Mouse (Mus musculus): ENCODE results near the gene Cep41. TPM values are rescaled to one million over a fixed set of nuclear protein-coding genes. Genes with fewer than 3 reads are reported as not detected.
A peak's percentile ranks its signal among the peaks of the same experiment; 100 is the strongest.

Cep41 gene
- polyA plus RNA-seq, 1 experiment from 2014 or later = 24.1 TPM

GRCm38 (mm10) chr6:30734988-30735727 is 41.6 kb upstream of the Cep41 start:
- DNase-seq (ENCODE audit: low spot score) (no peak), ATAC-seq (replicated peaks; ENCODE audit: low FRiP score) (0 out of 2 replicates have a peak, but pooled peaks have one; percentile 1)
- peaks cover 4% of the 10 kb centered on the region; the same call in 1 of the 2 replicates for H3K4me1 ChIP-seq (replicated peaks; ENCODE audit: control insufficient read depth, insufficient read depth, low read length)

GRCm38 (mm10) chr6:30734465-30734864 is 40.9 kb upstream of the Cep41 start:
- no peak for DNase-seq (ENCODE audit: low spot score)
- H3K4me1 ChIP-seq (replicated peaks; ENCODE audit: control insufficient read depth, insufficient read depth, low read length) = peaks cover 7% of the 10 kb centered on the region; the same call in 1 of the 2 replicates
- no peak overlapping the region for H3K4me3 ChIP-seq (ENCODE audit: low read depth, low read length)
- H3K4me2 ChIP-seq (ENCODE audit: low read depth, low read length, severe bottlenecking) = peak overlapping the region; percentile 52; the same call in 1 of the 2 replicates
- H3K27ac ChIP-seq (ENCODE audit: low read depth, low read length) = peak overlapping the region; percentile 95
- ATAC-seq (replicated peaks; ENCODE audit: low FRiP score) = no peak
- H3K36me3 ChIP-seq (ENCODE audit: control insufficient read depth, insufficient read depth, low read length) = no peaks in the 10 kb centered on the region
- 65% methylated on average over 6 of the region's 6 CpGs for WGBS
- peak overlapping the region; percentile 67; the same call in 1 of the 2 replicates for H3K9ac ChIP-seq (ENCODE audit: low read length)
- H3K27me3 ChIP-seq (ENCODE audit: control insufficient read depth, insufficient read depth, low read length) = no peaks in the 10 kb centered on the region
- peaks cover 29% of the 10 kb centered on the region for H3K9me3 ChIP-seq (ENCODE audit: control insufficient read depth, low read length)

More at GRCm38 (mm10) chr6:30734988-30735727, 41.6 kb upstream of the Cep41 start:
- H3K4me3 ChIP-seq (ENCODE audit: low read depth, low read length) = peak overlapping the region; percentile 11
- H3K27me3 ChIP-seq (ENCODE audit: control insufficient read depth, insufficient read depth, low read length) = no peaks in the 10 kb centered on the region
- 53% methylated on average over 22 of the region's 22 CpGs for WGBS
- peak overlapping the region; percentile 52 for H3K4me2 ChIP-seq (ENCODE audit: low read depth, low read length, severe bottlenecking)
- no peaks in the 10 kb centered on the region; the same call in 1 of the 2 replicates for H3K36me3 ChIP-seq (ENCODE audit: control insufficient read depth, insufficient read depth, low read length)
- H3K27ac ChIP-seq (ENCODE audit: low read depth, low read length) = peak overlapping the region; percentile 95
- H3K9me3 ChIP-seq (ENCODE audit: control insufficient read depth, low read length) = peaks cover 33% of the 10 kb centered on the region
- H3K9ac ChIP-seq (ENCODE audit: low read length) = peak overlapping the region; percentile 67

GRCm38 (mm10) chr6:30732571-30733130 is 39.1 kb upstream of the Cep41 start:
- DNase-seq (ENCODE audit: low spot score) = no peak
- H3K4me2 ChIP-seq (ENCODE audit: low read depth, low read length, severe bottlenecking) = peak overlapping the region; percentile 18; the same call in 1 of the 2 replicates
- no peaks in the 10 kb centered on the region for H3K36me3 ChIP-seq (ENCODE audit: control insufficient read depth, insufficient read depth, low read length)
- H3K27ac ChIP-seq (ENCODE audit: low read depth, low read length) = 0 out of 2 replicates have a peak overlapping the region, but pooled peaks have one; percentile 95
- no peaks in the 10 kb centered on the region for H3K27me3 ChIP-seq (ENCODE audit: control insufficient read depth, insufficient read depth, low read length)
- ATAC-seq (replicated peaks; ENCODE audit: low FRiP score) = no peak
- peaks cover 7% of the 10 kb centered on the region; the same call in 1 of the 2 replicates for H3K4me1 ChIP-seq (replicated peaks; ENCODE audit: control insufficient read depth, insufficient read depth, low read length)
- no peak overlapping the region for H3K4me3 ChIP-seq (ENCODE audit: low read depth, low read length)
- WGBS = 40% methylated on average over 18 of the region's 18 CpGs
- peak overlapping the region; percentile 21; the same call in 1 of the 2 replicates for H3K9ac ChIP-seq (ENCODE audit: low read length)
- H3K9me3 ChIP-seq (ENCODE audit: control insufficient read depth, low read length) = peaks cover 13% of the 10 kb centered on the region

GRCm38 (mm10) chr6:30730301-30730971 is 36.9 kb upstream of the Cep41 start:
- H3K9me3 ChIP-seq (ENCODE audit: control insufficient read depth, low read length) = no peaks in the 10 kb centered on the region

GRCm38 (mm10) chr6:30723331-30723730 is 29.8 kb upstream of the Cep41 start, which contains the start of gene Mest:
TSS of gene Mest (plus strand) at chr6:30723547.
- H3K9ac ChIP-seq (ENCODE audit: low read length) = no peak within 1 kb of the TSS
- H3K36me3 ChIP-seq (ENCODE audit: control insufficient read depth, insufficient read depth, low read length) = no peaks in the 10 kb centered on the region
- no peak within 1 kb of the TSS for H3K4me2 ChIP-seq (ENCODE audit: low read depth, low read length, severe bottlenecking)
- ATAC-seq (replicated peaks; ENCODE audit: low FRiP score) = no peak
- H3K27ac ChIP-seq (ENCODE audit: low read depth, low read length) = peak within 1 kb of the TSS; percentile 2; the same call in 1 of the 2 replicates
- 69% methylated on average over 7 of the region's 7 CpGs for WGBS
- H3K4me3 ChIP-seq (ENCODE audit: low read depth, low read length) = no peak within 1 kb of the TSS
- no peaks in the 10 kb centered on the region for H3K9me3 ChIP-seq (ENCODE audit: control insufficient read depth, low read length)
- peaks cover 7% of the 10 kb centered on the region; the same call in 1 of the 2 replicates for H3K4me1 ChIP-seq (replicated peaks; ENCODE audit: control insufficient read depth, insufficient read depth, low read length)
- no peak for DNase-seq (ENCODE audit: low spot score)
- H3K27me3 ChIP-seq (ENCODE audit: control insufficient read depth, insufficient read depth, low read length) = no peaks in the 10 kb centered on the region

More at GRCm38 (mm10) chr6:30730301-30730971, 36.9 kb upstream of the Cep41 start:
- Histone ChIP-seq H3K36me3 (ENCODE audit: control insufficient read depth, insufficient read depth, low read length) (no peaks in the 10 kb centered on the region), H3K4me3 (ENCODE audit: low read depth, low read length) (no peak overlapping the region), H3K9ac (ENCODE audit: low read length) (no peak overlapping the region), H3K4me2 (ENCODE audit: low read depth, low read length, severe bottlenecking) (no peak overlapping the region), H3K27ac (ENCODE audit: low read depth, low read length) (no peak overlapping the region), H3K4me1 (replicated peaks; ENCODE audit: control insufficient read depth, insufficient read depth, low read length) (peaks cover 5% of the 10 kb centered on the region; the same call in 1 of the 2 replicates), H3K27me3 (ENCODE audit: control insufficient read depth, insufficient read depth, low read length) (no peaks in the 10 kb centered on the region)
- 64% methylated on average over 12 of the region's 12 CpGs for WGBS
- ATAC-seq (replicated peaks; ENCODE audit: low FRiP score) (no peak), DNase-seq (ENCODE audit: low spot score) (no peak)

- Histone ChIP-seq H3K4me3 (ENCODE audit: low read depth, low read length) (no peak overlapping the region), H3K27ac (ENCODE audit: low read depth, low read length) (peak overlapping the region; percentile 70; the same call in 1 of the 2 replicates), H3K36me3 (ENCODE audit: control insufficient read depth, insufficient read depth, low read length) (no peaks in the 10 kb centered on the region), H3K27me3 (ENCODE audit: control insufficient read depth, insufficient read depth, low read length) (no peaks in the 10 kb centered on the region), H3K9me3 (ENCODE audit: control insufficient read depth, low read length) (no peaks in the 10 kb centered on the region), H3K4me2 (ENCODE audit: low read depth, low read length, severe bottlenecking) (no peak overlapping the region), H3K9ac (ENCODE audit: low read length) (no peak overlapping the region), H3K4me1 (replicated peaks; ENCODE audit: control insufficient read depth, insufficient read depth, low read length) (peaks cover 7% of the 10 kb centered on the region; the same call in 1 of the 2 replicates)
- no peak for DNase-seq (ENCODE audit: low spot score)
- WGBS = 39% methylated on average over 4 of the region's 4 CpGs
- ATAC-seq (replicated peaks; ENCODE audit: low FRiP score) = peak; percentile 33; the same call in 1 of the 2 replicates
Measured at GRCm38 (mm10) chr6:30722385-30723164, 29.0 kb upstream of the Cep41 start.

GRCm38 (mm10) chr6:30716796-30717195 is 23.2 kb upstream of the Cep41 start:
- no peak for DNase-seq (ENCODE audit: low spot score)
- H3K27ac ChIP-seq (ENCODE audit: low read depth, low read length) = no peak overlapping the region
- no peak overlapping the region for H3K4me2 ChIP-seq (ENCODE audit: low read depth, low read length, severe bottlenecking)
- no peaks in the 10 kb centered on the region for H3K9me3 ChIP-seq (ENCODE audit: control insufficient read depth, low read length)
- H3K36me3 ChIP-seq (ENCODE audit: control insufficient read depth, insufficient read depth, low read length) = no peaks in the 10 kb centered on the region
- no peak for ATAC-seq (replicated peaks; ENCODE audit: low FRiP score)
- WGBS = 90% methylated on average over 7 of the region's 7 CpGs
- H3K9ac ChIP-seq (ENCODE audit: low read length) = no peak overlapping the region
- no peak overlapping the region for H3K4me3 ChIP-seq (ENCODE audit: low read depth, low read length)
- no peaks in the 10 kb centered on the region for H3K27me3 ChIP-seq (ENCODE audit: control insufficient read depth, insufficient read depth, low read length)
- no peaks in the 10 kb centered on the region; the same call in 1 of the 2 replicates for H3K4me1 ChIP-seq (replicated peaks; ENCODE audit: control insufficient read depth, insufficient read depth, low read length)
